Mouse (Mus musculus): Measurements from ENCODE around the gene Plekhn1.

DNA sequence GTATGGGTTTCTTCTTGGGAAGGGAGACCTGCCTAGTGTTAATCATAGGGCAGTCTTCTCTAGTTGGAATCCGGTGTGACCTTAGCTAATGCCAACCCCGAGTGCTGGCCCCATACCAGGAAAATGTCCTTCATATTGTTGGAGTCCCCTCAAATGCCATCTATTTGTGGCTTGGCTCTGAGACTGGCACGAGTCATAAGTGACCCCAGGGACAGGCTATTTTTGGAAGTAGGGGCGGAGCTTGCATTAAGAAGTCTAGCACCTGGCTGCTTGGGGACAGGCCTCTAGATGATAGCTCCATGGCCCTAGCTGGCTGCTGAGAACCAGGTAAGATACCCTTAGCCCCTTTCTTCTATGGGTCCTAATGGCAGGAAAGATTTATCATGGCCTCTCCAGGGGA, 19.0 kb downstream of the Plekhn1 start, which contains the start of gene Perm1:
- TF ChIP-seq CTCF (IDR thresholded peaks at IDR 0.05; ENCODE audit: low read depth, low read length) (no peak), GATA1 (IDR thresholded peaks at IDR 0.05; ENCODE audit: borderline replicate concordance, low read length) (no peak), TAL1 (conservative IDR thresholded peaks at IDR 0.05; ENCODE audit: low read depth, low read length) (no peak), POLR2AphosphoS5 (IDR thresholded peaks at IDR 0.05; ENCODE audit: insufficient replicate concordance, low read depth, low read length) (no peak)

Measured in G1E (cell line).